Comparison of ENCODE assay signal across 8 mouse cellular contexts in the genomic region with DNA sequence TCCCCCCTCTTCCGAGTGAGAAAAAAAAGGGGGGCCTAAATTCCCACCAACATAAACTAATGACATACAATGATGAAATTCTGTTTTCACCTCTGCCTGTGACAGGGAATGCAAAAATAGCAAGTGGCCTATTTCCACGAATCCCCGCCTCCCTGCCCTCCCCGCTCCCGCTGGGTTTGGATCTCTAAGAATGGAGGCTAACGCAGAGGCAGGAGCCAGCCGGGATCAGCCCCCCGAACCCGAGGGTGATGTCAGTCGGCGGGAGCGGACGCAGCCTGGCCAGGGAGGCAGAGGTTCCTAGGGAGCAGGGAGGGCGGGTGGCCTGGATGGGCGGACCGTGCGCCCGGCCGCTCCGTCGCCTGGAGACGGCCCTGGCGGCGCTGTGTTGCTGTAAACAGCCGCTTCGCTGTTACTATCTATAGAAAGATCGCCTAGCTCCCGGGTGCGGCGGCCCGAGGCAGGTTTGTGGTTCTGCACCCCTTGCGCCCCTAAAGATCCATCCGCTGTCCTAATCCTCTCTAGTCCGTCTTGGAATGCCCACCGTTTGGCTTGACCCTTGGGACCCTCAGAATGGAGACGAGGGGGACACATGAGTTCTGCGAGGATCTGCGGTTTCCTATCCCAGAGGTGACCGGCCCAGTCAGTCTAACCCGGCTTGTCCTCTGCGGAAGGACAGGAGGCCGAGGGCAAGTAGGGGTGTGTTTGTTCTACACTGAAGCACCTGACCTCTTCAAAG. TPM values are rescaled to one million over a fixed set of nuclear protein-coding genes. Genes with fewer than 3 reads are reported as not detected.
A peak's percentile ranks its signal among the peaks of the same experiment; 100 is the strongest.
DNase-seq lines count a peak whose midpoint lies in the region; ATAC-seq and TF ChIP-seq lines count a peak whose summit lies in the region.

No protein-coding gene starts in this region.

- no peaks in the 10 kb centered on the region for H3K27me3 ChIP-seq in C2C12 (ENCODE audit: control insufficient read depth, insufficient read depth, insufficient read length)
- H3K27me3 ChIP-seq in embryonic facial prominence, embryonic 14.5 days (replicated peaks; ENCODE audit: control insufficient read depth, insufficient read depth, low read length): peaks cover 22% of the 10 kb centered on the region
- H3K27me3 ChIP-seq in heart, embryonic 15.5 days: peaks cover 9% of the 10 kb centered on the region
- H3K27me3 ChIP-seq in neural tube, embryonic 12.5 days (replicated peaks): peaks cover 21% of the 10 kb centered on the region
- H3K27me3 ChIP-seq in testis, adult 2 months (ENCODE audit: control insufficient read depth, insufficient read depth, low read length): no peaks in the 10 kb centered on the region; the same call in 1 of the 2 replicates

- H3K27ac ChIP-seq in embryonic facial prominence, embryonic 14.5 days (replicated peaks; ENCODE audit: low read depth, low read length): peak overlapping the region; percentile 84; the same call in 1 of the 2 replicates
- H3K27ac ChIP-seq in heart, embryonic 15.5 days: peak overlapping the region; percentile 91
- H3K27ac ChIP-seq in neural tube, embryonic 12.5 days: no peak overlapping the region
- H3K27ac ChIP-seq in testis, adult 2 months (ENCODE audit: control insufficient read depth, insufficient read depth, low read depth, low read length): no peak overlapping the region

- H3K36me3 ChIP-seq in C2C12 (ENCODE audit: control insufficient read depth, insufficient read depth): no peaks in the 10 kb centered on the region
- no peaks in the 10 kb centered on the region for H3K36me3 ChIP-seq in embryonic facial prominence, embryonic 14.5 days (ENCODE audit: control insufficient read depth, insufficient read depth, low read length)
- H3K36me3 ChIP-seq in heart, embryonic 15.5 days: no peaks in the 10 kb centered on the region
- H3K36me3 ChIP-seq in neural tube, embryonic 12.5 days: no peaks in the 10 kb centered on the region
- H3K36me3 ChIP-seq in testis, adult 2 months (ENCODE audit: control insufficient read depth, insufficient read depth, low read length): no peaks in the 10 kb centered on the region

- no peaks in the 10 kb centered on the region for H3K9me3 ChIP-seq in embryonic facial prominence, embryonic 14.5 days (ENCODE audit: control insufficient read depth, low read length)
- H3K9me3 ChIP-seq in heart, embryonic 15.5 days (replicated peaks): no peaks in the 10 kb centered on the region
- no peaks in the 10 kb centered on the region for H3K9me3 ChIP-seq in neural tube, embryonic 12.5 days

- peak; percentile 86 for DNase-seq in adrenal gland, postnatal 25 days
- DNase-seq in embryonic facial prominence, embryonic 14.5 days (ENCODE audit: low spot score): peak; percentile 88
- DNase-seq in kidney, postnatal 14 days: peak; percentile 87
- DNase-seq in lung, adult 18-20 months: peak; percentile 90 to 94

- peak; percentile 5 for TF ChIP-seq CTCF in C2C12 (IDR thresholded peaks at IDR 0.05; ENCODE audit: control insufficient read depth, insufficient read depth, insufficient read length)
- TF ChIP-seq CTCF in testis, adult 2 months (IDR thresholded peaks at IDR 0.05; ENCODE audit: control insufficient read depth, insufficient read depth, insufficient replicate concordance, low read depth, low read length): no peak

- peak overlapping the region; percentile 97 for H3K4me2 ChIP-seq in embryonic facial prominence, embryonic 14.5 days (ENCODE audit: low read depth, low read length)
- H3K4me2 ChIP-seq in heart, embryonic 15.5 days: peak overlapping the region; percentile 96
- H3K4me2 ChIP-seq in neural tube, embryonic 12.5 days (replicated peaks): peak overlapping the region; percentile 96

- peaks cover 25% of the 10 kb centered on the region for H3K4me1 ChIP-seq in embryonic facial prominence, embryonic 14.5 days (ENCODE audit: control insufficient read depth, insufficient read depth, low read length)
- peaks cover 37% of the 10 kb centered on the region for H3K4me1 ChIP-seq in heart, embryonic 15.5 days (replicated peaks)
- peaks cover 41% of the 10 kb centered on the region for H3K4me1 ChIP-seq in neural tube, embryonic 12.5 days
- peaks cover 22% of the 10 kb centered on the region for H3K4me1 ChIP-seq in testis, adult 2 months (ENCODE audit: control insufficient read depth, insufficient read depth, low read length)

- H3K4me3 ChIP-seq in C2C12 (ENCODE audit: insufficient read depth, poor library complexity, severe bottlenecking): peak overlapping the region; percentile 18
- H3K4me3 ChIP-seq in embryonic facial prominence, embryonic 14.5 days (ENCODE audit: low read depth, low read length): peak overlapping the region; percentile 46
- H3K4me3 ChIP-seq in heart, embryonic 15.5 days: peak overlapping the region; percentile 61
- H3K4me3 ChIP-seq in neural tube, embryonic 12.5 days: peak overlapping the region; percentile 55
- peak overlapping the region; percentile 39 for H3K4me3 ChIP-seq in testis, adult 2 months (ENCODE audit: control insufficient read depth, low read depth, low read length)

- H3ac ChIP-seq in C2C12 (ENCODE audit: control insufficient read depth, insufficient read length, low read depth): peak overlapping the region; percentile 57

- WGBS in embryonic facial prominence, embryonic 14.5 days: under 1% methylated on average over 40 of the region's 42 CpGs
- under 1% methylated on average over 42 of the region's 42 CpGs for WGBS in heart, embryonic 15.5 days
- under 1% methylated on average over 42 of the region's 42 CpGs for WGBS in neural tube, embryonic 12.5 days

- no peaks in the 10 kb centered on the region for H3K79me2 ChIP-seq in C2C12 (ENCODE audit: control insufficient read depth, insufficient read depth)

- peak; percentile 51 for ATAC-seq in embryonic facial prominence, embryonic 14.5 days (ENCODE audit: low read depth)
- ATAC-seq in heart, embryonic 15.5 days (replicated peaks; ENCODE audit: insufficient number of reproducible peaks, insufficient read depth, low FRiP score, low read depth): peak; percentile 68
- ATAC-seq in neural tube, embryonic 12.5 days (ENCODE audit: low FRiP score, low read depth): no peak

- 0 out of 2 replicates have a peak, but pooled peaks have one; percentile 31 for TF ChIP-seq POLR2A in testis, adult 2 months (IDR thresholded peaks at IDR 0.05; ENCODE audit: control insufficient read depth, low read depth, low read length)

- peak overlapping the region; percentile 60 for H3K9ac ChIP-seq in embryonic facial prominence, embryonic 14.5 days (ENCODE audit: low read depth, low read length)
- peak overlapping the region; percentile 46 for H3K9ac ChIP-seq in heart, embryonic 15.5 days
- peak overlapping the region; percentile 57 for H3K9ac ChIP-seq in neural tube, embryonic 12.5 days

- no peaks in the 10 kb centered on the region for H3K79me3 ChIP-seq in C2C12 (ENCODE audit: low read depth)

TF ChIP-seq in C2C12, 6 proteins besides CTCF, POLR2A, EP300 and RAD21:
- TF ChIP-seq FOSL1 (IDR thresholded peaks at IDR 0.05; ENCODE audit: insufficient read depth, low read length, poor library complexity, severe bottlenecking) (no peak), MYOG (IDR thresholded peaks at IDR 0.05; ENCODE audit: control insufficient read depth, extremely low read depth, insufficient read length) (no peak), USF1 (IDR thresholded peaks at IDR 0.05; ENCODE audit: low read depth) (no peak), MAX (IDR thresholded peaks at IDR 0.05) (no peak), CEBPB (IDR thresholded peaks at IDR 0.05; ENCODE audit: low read depth) (no peak), MYOD1 (IDR thresholded peaks at IDR 0.05; ENCODE audit: control insufficient read depth, insufficient read length, low read depth) (no peak)

RNA-seq across cellular contexts. Expression of a gene that starts 1.6 kb away (rescaled TPM):
- 2.7 TPM for polyA plus RNA-seq in C2C12 (2012; fragmentation: generic; extraction: Trizol)
- 1.9 and 2.0 TPM in 2 replicates for total RNA-seq in adrenal gland, postnatal 25 days (2021)
- polyA plus RNA-seq in embryonic facial prominence, embryonic 14.5 days (2014; fragmentation: Nextera tagmentation; extraction: Ambion mirVana): 11.2 and 12.6 TPM in 2 replicates
- 5.4 and 5.9 TPM in 2 replicates for polyA plus RNA-seq in heart, embryonic 15.5 days (2015; fragmentation: Nextera tagmentation; extraction: Ambion mirVana)
- 1.2 and 2.2 TPM in 2 replicates for polyA plus RNA-seq in neural tube, embryonic 12.5 days (2016; fragmentation: Nextera tagmentation; extraction: Ambion mirVana)
- 0.63 and 1.2 TPM in 2 replicates for polyA plus RNA-seq in testis, adult 2 months (2012; rRNA removed)

Comparison
In these comparisons a context has a peak if more than half of its experiments do, and no peak if none do; other contexts are left out.
1. H3K27ac ChIP-seq: peak in embryonic facial prominence, embryonic 14.5 days (single experiment) and heart, embryonic 15.5 days (single experiment); none in neural tube, embryonic 12.5 days (single experiment) and testis, adult 2 months (single experiment).
2. Peak in every context shown above with its lines, with median percentiles within 50 percentile points of each other: H3K4me3 ChIP-seq, DNase-seq, H3K4me2 ChIP-seq and H3K9ac ChIP-seq.